Mouse (Mus musculus) R1 (cell line): ENCODE data around the gene Bglap3.
"Not testable (repeated sequence)": the region's sequence is repeated elsewhere in the genome, so short reads cannot be mapped to it uniquely, and the experiment has no call there.

Experiments used
- DNase-seq: peaks from one replicate; pipeline ENCODE4 v3.0.0-alpha.2; 2018; ENCODE audit warnings: low read depth, low spot score

The Bglap3 gene

DNA sequence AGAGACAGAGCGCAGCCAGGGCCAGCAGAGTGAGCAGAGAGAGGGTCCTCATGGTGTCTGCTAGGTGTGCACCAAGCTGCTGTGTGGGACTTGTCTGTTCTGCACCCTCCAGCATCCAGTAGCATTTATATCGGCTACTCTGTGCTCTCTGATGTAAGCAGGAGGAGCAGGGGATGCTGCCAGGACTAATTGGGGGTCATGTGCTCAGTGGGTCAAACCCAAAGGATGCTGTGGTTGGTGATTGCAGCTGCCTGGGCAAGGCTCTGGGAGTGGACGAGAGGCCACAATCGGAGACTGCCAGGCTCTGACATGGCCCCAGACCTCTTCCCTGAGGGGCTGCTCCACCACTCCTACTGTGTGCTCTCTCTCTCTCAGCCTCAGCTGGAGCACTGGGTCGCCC, 6.1 kb upstream of the Bglap3 start, which contains the start of gene Bglap2:
Gene Bglap2 (minus strand): TSS at position 101 of the 400 bp plus-strand sequence.
- not testable (repeated sequence) for DNase-seq

DNA sequence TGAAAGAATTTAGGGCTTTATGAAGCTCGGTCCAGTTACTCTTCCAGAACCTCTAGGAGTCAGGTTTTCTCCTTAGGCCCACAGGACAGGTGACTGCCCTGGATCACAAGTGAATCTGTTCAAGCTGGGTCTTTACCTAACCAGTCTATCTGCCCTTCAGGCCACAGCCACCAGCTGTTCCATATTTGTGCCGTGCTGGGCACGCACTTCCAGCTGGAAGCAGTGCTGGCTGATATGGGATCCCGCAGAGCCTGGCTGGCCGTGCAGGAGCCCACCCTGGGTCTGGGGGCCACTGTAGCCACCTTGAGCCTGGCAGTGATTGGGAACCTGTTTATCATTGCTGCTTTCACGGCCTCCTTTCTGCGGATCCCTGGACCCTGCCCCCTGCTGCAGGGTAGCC, 4.1 kb upstream of the Bglap3 start:
- DNase-seq = not testable (repeated sequence)

DNA sequence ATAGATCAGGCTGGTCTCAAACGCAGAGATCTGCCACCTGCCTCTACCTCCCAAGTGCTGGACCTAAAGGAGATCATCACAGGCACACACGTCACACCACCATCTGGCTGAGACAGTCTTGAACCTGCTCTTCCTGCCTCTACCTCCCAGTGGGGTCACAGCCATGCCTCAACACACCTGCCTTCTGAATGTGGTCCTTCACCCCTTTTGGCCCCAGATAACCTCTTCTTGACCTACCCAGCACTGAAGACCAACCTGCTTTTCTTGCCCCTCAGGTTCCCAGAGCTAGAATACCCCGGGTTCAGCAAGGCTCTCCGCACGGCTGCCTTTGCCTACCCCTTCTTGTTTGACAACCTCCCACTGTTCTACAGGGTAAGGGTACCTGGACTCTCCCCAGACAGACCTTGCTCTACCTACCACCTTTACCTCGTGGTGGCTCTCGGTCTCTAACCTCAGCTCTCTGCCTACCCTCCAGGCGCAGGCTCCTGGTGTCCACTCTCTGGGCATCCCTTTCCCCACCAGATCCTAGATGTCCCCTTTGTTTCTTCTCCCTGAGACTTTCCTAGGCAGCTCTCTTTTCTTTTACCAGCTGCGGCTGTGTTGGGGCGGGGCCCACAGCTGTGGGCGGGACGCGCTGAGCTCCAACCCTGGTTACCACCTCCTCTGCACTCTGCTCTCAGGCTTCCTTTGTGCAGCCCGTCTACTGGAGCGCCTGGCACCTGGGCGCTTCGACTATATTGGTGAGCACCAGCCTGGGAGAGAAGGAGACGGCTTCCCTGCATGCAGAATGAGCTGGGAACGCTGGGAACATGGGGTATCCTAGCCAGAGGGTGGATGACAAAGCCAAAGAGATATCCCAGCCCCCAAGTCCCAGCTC, 3.4 kb upstream of the Bglap3 start:
- DNase-seq = peak; percentile 71

DNA sequence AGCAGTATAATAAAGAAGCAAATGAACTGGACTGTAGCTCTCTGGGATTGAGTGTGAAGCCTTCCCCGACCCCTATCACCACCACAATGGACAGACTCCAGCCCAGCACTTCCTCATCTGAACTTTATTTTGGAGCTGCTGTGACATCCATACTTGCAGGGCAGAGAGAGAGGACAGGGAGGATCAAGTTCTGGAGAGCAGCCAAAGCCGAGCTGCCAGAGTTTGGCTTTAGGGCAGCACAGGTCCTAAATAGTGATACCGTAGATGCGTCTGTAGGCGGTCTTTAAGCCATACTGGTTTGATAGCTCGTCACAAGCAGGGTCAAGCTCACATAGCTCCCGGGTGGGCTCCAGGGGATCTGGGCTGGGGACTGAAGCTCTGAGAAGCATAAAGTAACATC, 4.0 kb downstream of the Bglap3 start:
- DNase-seq = not testable (repeated sequence)

DNA sequence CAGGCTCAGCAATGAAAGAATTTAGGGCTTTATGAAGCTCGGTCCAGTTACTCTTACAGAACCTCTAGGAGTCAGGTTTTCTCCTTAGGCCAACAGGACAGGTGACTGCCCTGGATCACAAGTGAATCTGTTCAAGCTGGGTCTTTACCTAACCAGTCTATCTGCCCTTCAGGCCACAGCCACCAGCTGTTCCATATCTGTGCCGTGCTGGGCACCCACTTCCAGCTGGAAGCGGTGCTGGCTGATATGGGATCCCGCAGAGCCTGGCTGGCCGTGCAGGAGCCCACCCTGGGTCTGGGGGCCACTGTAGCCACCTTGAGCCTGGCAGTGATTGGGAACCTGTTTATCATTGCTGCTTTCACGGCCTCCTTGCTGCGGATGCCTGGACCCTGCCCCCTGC, 5.0 kb downstream of the Bglap3 start:
- not testable (repeated sequence) for DNase-seq

DNA sequence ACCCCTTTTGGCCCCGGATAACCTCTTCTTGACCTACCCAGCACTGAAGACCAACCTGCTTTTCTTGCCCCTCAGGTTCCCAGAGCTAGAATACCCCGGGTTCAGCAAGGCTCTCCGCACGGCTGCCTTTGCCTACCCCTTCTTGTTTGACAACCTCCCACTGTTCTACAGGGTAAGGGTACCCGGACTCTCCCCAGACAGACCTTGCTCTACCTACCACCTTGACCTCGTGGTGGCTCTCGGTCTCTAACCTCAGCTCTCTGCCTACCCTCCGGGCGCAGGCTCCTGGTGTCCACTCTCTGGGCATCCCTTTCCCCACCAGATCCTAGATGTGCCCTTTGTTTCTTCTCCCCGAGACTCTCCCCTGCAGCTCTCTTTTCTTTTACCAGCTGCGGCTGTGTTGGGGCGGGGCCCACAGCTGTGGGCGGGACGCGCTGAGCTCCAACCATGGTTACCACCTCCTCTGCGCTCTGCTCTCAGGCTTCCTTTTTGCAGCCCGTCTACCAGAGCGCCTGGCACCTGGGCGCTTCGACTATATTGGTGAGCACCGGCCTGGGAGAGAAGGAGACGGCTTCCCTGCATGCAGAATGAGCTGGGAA, 5.6 kb downstream of the Bglap3 start:
- DNase-seq = peak; percentile 52

DNA sequence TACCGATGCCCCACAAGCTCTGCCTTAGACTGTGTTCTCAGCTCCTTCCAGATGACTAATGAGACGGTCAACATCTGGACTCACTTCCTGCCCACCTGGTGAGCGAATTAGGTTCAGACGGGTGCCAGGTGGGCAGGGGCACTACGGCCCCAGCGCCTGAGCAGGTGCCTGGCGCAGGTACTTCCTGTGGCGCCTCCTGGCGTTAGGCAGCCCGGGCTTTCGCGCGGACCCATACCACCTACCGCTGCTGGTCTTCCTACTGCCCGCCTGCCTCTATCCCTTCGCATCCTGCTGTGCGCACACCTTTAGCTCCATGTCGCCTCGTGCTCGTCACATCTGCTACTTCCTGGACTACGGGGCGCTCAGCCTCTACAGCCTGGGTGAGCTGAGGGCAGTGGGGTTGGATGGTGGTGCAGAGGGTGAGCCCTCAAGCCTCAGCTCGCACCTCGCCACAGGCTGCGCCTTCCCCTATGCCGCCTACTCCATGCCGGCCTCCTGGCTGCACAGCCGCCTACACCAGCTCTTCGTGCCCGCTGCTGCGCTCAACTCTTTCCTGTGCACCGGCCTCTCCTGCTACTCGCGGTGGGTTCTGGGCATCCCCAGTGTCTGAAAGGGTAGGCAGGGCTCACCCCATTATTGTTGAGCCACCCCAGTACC, 6.7 kb downstream of the Bglap3 start:
- DNase-seq = no peak

DNA sequence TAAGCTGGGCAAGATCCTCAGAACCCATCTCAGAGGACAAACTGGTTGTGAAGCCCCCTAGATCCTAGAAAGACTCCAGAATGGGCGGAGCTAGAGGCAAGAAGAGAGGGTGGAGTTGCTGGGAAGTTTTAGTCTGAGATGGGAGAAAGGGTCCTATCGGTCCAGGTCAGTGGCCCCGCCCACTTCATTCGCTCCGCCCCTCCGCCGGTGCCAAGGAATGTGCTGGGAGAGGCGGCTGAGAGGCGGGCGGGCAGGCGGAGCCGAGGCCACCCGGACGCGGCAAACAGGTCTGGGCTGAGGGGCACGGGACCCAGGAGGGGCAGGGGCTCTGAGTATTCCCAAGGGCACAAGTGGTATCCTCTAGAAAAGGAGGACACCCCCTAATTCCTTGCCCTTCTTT, 8.2 kb downstream of the Bglap3 start, which contains the start of gene Paqr6:
Gene Paqr6 (plus strand): TSS at position 248 of the 400 bp plus-strand sequence.
- peak; percentile 90 for DNase-seq

DNA sequence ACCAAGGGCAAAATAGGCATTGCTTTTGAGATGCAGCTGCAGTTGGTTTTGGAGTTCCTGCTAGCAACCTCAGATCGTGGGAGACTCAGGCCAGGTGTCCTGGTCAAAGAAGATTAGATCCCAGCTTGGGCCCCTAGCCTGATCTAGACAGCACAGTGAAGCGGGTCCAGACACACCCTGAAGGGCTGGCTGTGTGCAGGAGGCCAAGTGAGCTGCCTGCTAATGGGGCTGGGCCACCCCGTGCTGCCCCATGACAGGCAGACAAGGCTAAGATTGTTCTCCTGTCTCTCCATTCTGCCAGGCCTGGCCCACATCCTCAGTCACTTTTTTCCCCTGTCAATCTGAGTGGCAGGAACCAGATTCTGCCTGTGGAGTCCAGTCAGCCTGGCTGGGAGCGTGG, 8.8 kb downstream of the Bglap3 start:
- no peak for DNase-seq

DNA sequence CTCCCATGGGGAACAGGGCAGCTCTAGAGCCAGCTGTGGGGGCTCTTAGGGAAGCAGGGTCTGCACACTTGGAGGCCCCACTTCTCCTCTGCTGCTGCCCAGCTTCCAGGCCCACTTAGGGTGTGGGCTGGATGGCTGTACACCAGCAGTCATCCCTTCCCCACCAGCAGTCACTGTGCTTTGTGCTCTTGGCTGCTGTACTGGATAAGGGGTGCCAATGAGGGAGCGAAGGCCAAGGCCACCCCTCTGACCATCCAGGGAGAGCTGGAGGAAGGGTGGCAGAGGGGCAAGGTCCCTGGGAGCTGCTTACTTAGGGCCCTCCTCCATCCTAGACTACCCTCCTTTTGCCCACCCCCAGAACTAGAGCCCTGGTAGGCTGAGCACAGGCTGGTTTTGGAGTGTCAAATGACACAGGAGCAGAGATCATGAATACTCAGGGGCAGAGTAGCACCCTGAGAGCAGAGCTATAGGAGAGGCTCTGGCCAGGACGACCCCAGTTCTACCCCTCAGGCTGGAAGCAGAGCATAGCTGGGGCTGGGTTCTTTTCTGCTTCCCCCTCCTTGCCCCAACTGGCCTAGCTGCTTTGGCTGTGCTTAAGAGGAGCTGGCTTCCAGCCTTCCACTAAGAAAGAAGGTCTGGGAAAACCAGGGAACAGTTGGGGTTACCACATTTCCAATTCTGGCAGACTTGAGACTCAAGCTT, 10.8 kb downstream of the Bglap3 start:
- DNase-seq = no peak

DNA sequence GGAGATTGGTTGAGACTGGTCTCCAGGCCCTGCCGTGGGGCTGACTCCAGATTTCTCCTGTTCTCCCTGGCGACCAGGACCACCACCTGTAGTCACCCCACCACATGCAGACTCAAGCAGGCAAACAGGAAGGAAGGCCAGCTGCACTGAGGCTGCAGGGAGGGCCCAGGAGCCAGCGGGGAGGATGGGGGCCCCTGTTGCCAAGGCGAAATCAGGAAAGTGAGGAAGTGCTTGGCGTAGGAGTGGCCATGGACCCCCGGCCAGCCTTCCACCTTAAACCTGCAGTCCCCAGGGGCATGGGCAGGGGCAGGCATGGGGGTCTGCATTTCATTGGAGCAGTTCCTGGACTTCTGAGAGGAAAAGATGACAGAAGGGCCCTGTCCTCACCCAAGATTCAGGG, 11.4 kb downstream of the Bglap3 start:
- DNase-seq = no peak

DNA sequence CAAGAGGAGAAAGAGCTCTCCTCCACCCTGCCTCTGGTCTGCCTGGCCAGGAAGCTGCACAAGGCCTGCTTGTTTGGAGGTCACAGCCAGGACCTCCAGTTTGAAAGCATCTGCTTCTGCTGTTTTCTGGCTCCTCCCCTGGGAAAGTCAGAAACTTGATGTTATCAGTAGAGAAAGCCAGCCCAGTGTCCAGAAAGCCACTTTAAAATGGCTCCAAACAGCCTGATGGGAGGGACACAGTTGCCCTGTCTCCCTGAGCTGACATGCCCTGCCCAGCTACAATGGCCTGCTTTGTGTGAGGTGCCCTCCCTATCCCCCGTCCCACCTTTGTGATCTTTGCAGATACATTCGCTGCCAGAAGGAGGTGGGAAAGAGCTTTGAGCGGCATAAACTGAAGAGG, 12.6 kb downstream of the Bglap3 start:
- no peak for DNase-seq

DNA sequence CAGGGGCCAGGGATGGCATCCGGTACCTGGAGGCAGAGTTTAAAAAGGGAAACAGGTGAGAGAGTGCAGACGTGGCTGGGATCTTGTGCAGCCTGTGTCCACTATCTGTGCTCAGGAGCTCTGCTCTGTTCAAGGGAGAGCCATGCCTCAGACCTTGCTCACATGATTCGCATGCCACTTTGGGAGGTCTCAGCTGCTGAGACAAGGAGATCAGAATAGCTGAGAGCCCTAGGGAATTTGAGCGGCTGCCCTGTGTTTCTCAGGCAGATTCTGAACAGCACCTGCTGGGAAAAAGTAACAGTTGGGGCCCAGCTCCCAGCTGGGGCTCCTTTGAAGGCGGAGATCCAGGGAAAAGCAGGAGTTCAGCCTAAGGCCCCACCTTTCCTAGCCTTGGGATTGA, 13.0 kb downstream of the Bglap3 start:
- no peak for DNase-seq

DNA sequence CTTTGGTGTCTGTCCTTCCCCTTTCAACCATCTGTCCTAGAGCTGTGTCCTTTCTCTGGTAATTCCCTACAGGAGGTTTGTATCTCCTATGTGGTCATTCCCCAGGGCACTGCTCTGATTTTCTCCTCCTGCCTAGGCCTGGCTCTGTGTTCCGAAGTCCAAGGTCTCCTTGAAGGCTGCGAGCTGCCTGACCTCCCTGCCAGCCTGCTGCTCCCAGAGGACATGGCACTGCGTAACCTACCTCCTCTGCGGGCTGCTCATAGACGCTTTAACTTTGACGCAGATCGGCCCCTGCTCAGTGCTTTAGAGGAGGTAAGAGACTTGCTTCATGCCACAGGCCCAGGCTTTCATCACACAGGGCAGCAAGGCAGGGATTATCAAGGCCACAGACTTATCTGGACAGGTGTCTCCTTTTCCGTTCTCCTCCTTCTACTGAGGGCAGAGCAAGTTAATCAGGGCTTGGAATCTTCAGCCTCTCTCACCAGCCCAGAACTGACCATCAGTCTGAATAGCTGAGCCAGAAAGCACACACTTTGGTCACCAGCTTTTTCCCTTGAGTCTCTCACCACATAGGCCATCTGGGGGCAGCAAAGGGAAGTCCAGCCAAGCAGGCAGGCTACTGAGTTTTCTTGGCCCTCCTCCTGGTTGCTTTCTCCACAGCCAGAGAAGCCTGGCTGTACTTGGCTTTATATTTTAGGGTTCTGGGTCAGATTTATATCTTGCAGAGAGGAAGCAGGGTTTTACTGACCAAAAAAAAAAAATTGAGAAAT, 18.0 kb downstream of the Bglap3 start:
- no peak for DNase-seq

DNA sequence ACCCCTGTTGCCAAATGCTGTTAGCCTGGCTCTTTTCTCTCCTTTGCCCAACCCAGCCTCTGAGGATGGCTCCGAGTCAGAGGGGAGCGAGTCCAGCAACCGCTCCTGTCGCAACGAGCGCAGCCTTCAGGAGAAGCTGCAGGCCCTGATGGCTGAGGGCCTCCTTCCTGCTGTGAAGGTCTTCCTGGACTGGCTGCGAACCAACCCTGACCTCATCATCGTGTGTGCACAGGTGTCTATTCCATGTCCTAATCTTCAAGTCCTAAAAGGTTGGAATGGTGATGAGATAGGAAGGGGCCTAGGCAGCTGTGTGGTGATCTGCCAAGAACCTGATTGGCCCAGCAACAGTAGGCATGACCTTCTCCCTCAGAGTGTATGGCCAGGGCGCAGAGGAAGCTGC, 19.6 kb downstream of the Bglap3 start:
- no peak for DNase-seq

DNA sequence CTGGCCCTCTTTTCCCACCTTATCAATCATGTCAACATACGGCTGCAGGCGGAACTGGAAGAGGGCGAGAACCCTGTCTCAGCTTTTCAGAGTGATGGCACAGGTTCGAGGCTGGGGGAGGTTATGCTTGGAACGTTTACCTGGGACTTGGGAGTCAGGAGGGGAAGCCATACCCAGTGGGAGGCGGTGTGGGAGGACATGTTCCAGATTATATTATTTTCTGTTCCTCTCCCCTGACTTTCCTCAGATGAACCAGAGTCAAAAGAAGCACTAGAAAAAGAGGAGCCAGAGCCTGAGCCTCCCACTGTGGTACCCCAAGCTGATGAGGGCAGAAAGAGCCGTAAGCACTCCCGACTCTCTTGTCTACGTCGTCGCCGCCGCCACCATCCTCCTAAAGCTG, 21.8 kb downstream of the Bglap3 start:
- no peak for DNase-seq

DNA sequence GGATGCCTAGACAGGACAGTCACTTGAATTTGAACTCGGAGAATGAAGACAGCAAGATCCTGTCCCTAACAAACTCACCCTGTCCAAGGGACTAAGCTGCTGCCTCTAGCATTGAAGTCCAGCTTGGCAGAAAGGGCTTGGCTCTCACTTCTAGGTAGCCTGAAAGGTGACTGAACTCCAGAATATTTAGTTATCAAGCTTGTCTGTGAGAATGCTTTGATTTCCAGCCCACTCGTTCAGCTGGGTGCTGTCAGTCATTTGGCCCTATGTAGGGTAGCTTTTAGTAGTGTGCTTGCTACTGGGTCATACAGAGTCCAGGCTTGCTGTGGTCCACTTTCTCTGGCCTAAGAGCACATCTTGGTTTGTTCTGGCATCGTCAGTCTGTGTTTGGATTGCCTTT, 33.5 kb downstream of the Bglap3 start:
- DNase-seq = no peak

DNA sequence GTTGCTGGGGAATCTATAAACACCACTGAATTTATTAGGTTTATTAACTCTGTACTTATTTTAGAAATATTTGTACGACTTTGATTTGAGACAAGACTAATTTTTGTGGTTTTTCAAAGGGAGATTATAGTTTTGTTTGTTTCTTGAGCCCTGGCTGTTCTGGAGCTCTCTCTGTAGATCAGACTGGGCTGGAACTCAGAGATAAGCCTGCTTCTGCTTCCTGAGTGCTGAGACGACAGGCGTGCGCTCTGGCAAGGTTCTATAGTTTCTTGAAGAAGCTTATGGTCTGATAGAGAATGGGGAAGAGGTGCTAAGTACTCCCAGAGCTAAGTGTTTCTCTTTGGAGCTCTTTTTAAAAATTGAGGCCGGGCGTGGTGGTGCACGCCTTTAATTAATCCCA, 34.2 kb downstream of the Bglap3 start:
- DNase-seq = no peak

DNA sequence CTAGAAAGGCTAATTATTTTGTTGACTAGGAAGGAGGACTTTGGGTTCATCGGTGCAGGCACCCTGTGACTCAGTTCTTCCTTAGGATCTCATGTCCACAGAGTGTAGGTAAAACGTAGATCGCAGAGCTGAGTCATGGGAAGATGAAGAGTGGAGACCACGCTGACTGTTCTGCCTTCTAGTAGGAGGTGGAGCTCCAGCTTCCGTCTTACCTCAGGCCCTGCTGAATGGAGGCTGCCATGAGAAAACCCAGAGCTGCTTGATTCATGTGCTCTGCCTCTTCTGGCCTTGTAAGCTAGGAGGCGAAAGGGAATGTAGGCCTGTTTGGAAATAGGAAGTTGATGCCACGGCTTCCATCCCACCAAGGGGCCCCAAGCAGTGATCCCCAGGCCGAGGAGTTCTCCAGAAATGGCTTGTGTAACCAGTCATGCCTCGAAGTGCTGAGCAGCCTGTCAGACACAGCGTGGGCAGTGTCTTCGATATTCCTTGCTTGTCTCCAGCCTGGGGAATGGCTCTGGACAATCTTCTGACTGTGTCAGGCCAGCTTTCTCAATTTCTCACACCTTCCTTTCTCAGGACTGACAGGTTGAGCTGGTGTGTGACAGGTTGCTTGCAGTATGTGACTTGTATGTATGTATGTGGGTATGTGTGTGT, 35.0 kb downstream of the Bglap3 start:
- DNase-seq = peak; percentile 81
